In the genomic region with DNA sequence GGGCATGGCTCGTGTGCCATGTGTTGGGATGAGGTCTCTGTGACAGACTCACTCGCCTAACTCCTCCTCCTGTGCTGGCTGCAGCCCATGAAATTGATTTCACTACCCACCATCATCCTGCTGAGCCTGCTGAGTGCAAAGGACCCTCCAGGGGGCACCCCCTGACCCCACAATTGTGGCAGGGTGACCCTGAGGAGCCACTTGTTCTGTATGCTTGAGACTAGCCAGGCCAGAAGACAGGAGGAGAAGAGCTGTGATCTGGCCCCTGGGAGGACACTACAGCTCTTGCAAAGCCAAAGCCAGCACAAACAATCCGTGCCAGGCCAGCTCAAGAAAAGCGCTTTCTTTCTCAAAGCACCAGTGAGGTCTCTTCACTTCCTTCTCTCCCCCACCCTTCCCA, we compare ENCODE assay signal across 16 mouse cellular contexts.
DNase-seq lines count a peak whose midpoint lies in the region; ATAC-seq and TF ChIP-seq lines count a peak whose summit lies in the region.
"Had no signal": no experiment of that assay in that cellular context is flagged by ENCODE, and none has a peak within 500 bp of the region (broad histone marks: within the 10 kb centered on the region; RNA-seq: fewer than 3 reads in every experiment).

No protein-coding gene starts in this region.

- H3K4me3 ChIP-seq in heart, adult 2 months, result no peak overlapping the region
- H3K4me3 ChIP-seq in heart, embryonic 11.5 days (ENCODE audit: low read depth, low read length), result no peak overlapping the region
- H3K4me3 ChIP-seq in neural tube, embryonic 11.5 days (ENCODE audit: low read depth, low read length), result no peak overlapping the region
- no peak overlapping the region for H3K4me3 ChIP-seq in forebrain, embryonic 12.5 days (replicated peaks)
- H3K4me3 ChIP-seq: erythroblast, embryonic 14.5 days; stomach, embryonic 15.5 days had no signal

- no peaks in the 10 kb centered on the region for H3K27me3 ChIP-seq in heart, adult 2 months (ENCODE audit: control insufficient read depth, insufficient read depth, low read length)
- H3K27me3 ChIP-seq in heart, embryonic 11.5 days (ENCODE audit: control insufficient read depth, insufficient read depth, low read length), result no peaks in the 10 kb centered on the region
- no peaks in the 10 kb centered on the region for H3K27me3 ChIP-seq in neural tube, embryonic 11.5 days (ENCODE audit: control insufficient read depth, insufficient read depth, low read length)
- peaks cover 4% of the 10 kb centered on the region; the same call in 1 of the 2 replicates for H3K27me3 ChIP-seq in forebrain, embryonic 12.5 days
- H3K27me3 ChIP-seq: stomach, embryonic 15.5 days had no signal

- intact Hi-C loops in heart, adult 2 months (cut with DNase I), result no loop called here

- no peak overlapping the region for H3K27ac ChIP-seq in heart, adult 2 months
- no peak overlapping the region for H3K27ac ChIP-seq in heart, embryonic 11.5 days (ENCODE audit: low read depth, low read length)
- H3K27ac ChIP-seq in neural tube, embryonic 11.5 days (ENCODE audit: low read depth, low read length), result no peak overlapping the region
- no peak overlapping the region for H3K27ac ChIP-seq in forebrain, embryonic 12.5 days
- H3K27ac ChIP-seq: stomach, embryonic 15.5 days had no signal

- no peaks in the 10 kb centered on the region for H3K36me3 ChIP-seq in heart, adult 2 months (ENCODE audit: control insufficient read depth, insufficient read depth, low read length)
- no peaks in the 10 kb centered on the region for H3K36me3 ChIP-seq in heart, embryonic 11.5 days (ENCODE audit: control insufficient read depth, insufficient read depth, low read length)
- no peaks in the 10 kb centered on the region for H3K36me3 ChIP-seq in neural tube, embryonic 11.5 days (ENCODE audit: control insufficient read depth, insufficient read depth, low read length)
- H3K36me3 ChIP-seq in forebrain, embryonic 12.5 days (replicated peaks), result no peaks in the 10 kb centered on the region
- H3K36me3 ChIP-seq: stomach, embryonic 15.5 days had no signal

- no peaks in the 10 kb centered on the region for H3K79me2 ChIP-seq in heart, adult 2 months (replicated peaks; ENCODE audit: control insufficient read depth, insufficient read depth, low read length)

- no peak for DNase-seq in heart, adult 2 months
- peak; percentile 22 for DNase-seq in neural tube, embryonic 11.5 days (ENCODE audit: low spot score)
- DNase-seq in neural tube, embryonic 10.5 days (ENCODE audit: extremely low spot score, low spot score), result no peak
- peak; percentile 35 to 37 for DNase-seq in thymus, postnatal 36 days
- no peak for DNase-seq in kidney, postnatal 36 days
- DNase-seq: cerebellum, postnatal 36 days; heart, postnatal 10 days; kidney, adult 8-10 months; layer of hippocampus, adult 9-11 months; right cerebral cortex, postnatal 4 days had no signal

- no peaks in the 10 kb centered on the region for H3K9me3 ChIP-seq in heart, embryonic 11.5 days (replicated peaks; ENCODE audit: control insufficient read depth, low read length)
- H3K9me3 ChIP-seq in neural tube, embryonic 11.5 days (ENCODE audit: control insufficient read depth, low read length), result no peaks in the 10 kb centered on the region
- H3K9me3 ChIP-seq in forebrain, embryonic 12.5 days, result no peaks in the 10 kb centered on the region
- H3K9me3 ChIP-seq: stomach, embryonic 15.5 days had no signal

- no peak for ATAC-seq in heart, embryonic 11.5 days (replicated peaks; ENCODE audit: insufficient number of reproducible peaks, low FRiP score, low TSS enrichment)
- ATAC-seq in neural tube, embryonic 11.5 days (ENCODE audit: insufficient read depth, low FRiP score, low TSS enrichment), result no peak
- peak; percentile 45 to 46; a peak in 1 of 4 replicates for ATAC-seq in hematopoietic stem cell, adult 5-6 weeks (replicated peaks in 1 of 2; ENCODE audit: insufficient read depth in 1 of 2, low FRiP score in 2 of 2, low TSS enrichment in 1 of 2, low read depth in 1 of 2, poor library complexity in 2 of 2, severe bottlenecking in 2 of 2)
- ATAC-seq in forebrain, embryonic 12.5 days (ENCODE audit: low FRiP score), result no peak

- no peaks in the 10 kb centered on the region for H3K4me1 ChIP-seq in heart, adult 2 months (ENCODE audit: control insufficient read depth, insufficient read depth, low read length)
- no peaks in the 10 kb centered on the region for H3K4me1 ChIP-seq in heart, embryonic 11.5 days (ENCODE audit: control insufficient read depth, insufficient read depth, low read length)
- no peaks in the 10 kb centered on the region for H3K4me1 ChIP-seq in neural tube, embryonic 11.5 days (ENCODE audit: control insufficient read depth, insufficient read depth, low read length)
- H3K4me1 ChIP-seq in forebrain, embryonic 12.5 days, result peaks cover 3% of the 10 kb centered on the region; the same call in 1 of the 2 replicates
- H3K4me1 ChIP-seq: stomach, embryonic 15.5 days had no signal

- no peak overlapping the region for H3K4me2 ChIP-seq in heart, embryonic 11.5 days
- no peak overlapping the region for H3K4me2 ChIP-seq in neural tube, embryonic 11.5 days (ENCODE audit: low read depth)
- H3K4me2 ChIP-seq in forebrain, embryonic 12.5 days, result no peak overlapping the region
- H3K4me2 ChIP-seq: liver, embryonic 11.5 days; stomach, embryonic 15.5 days had no signal

- TF ChIP-seq EP300 in heart, adult 2 months (IDR thresholded peaks at IDR 0.05; ENCODE audit: insufficient read depth, low read depth, low read length), result no peak

- 0 out of 2 replicates have a peak, but pooled peaks have one; percentile 3 for TF ChIP-seq CTCF in heart, adult 2 months (IDR thresholded peaks at IDR 0.05)

- no peak for TF ChIP-seq POLR2A in heart, adult 2 months (IDR thresholded peaks at IDR 0.05; ENCODE audit: insufficient read depth, low read depth, low read length)

- H3K9ac ChIP-seq in heart, adult 2 months (ENCODE audit: low read depth, low read length), result no peak overlapping the region
- H3K9ac ChIP-seq in heart, embryonic 11.5 days (ENCODE audit: low read depth, low read length), result no peak overlapping the region
- no peak overlapping the region for H3K9ac ChIP-seq in neural tube, embryonic 11.5 days (ENCODE audit: low read length)
- H3K9ac ChIP-seq in forebrain, embryonic 12.5 days, result no peak overlapping the region
- H3K9ac ChIP-seq: stomach, embryonic 15.5 days had no signal

- WGBS in heart, adult 2 months, result 57% methylated on average over 4 of the region's 4 CpGs
- WGBS in heart, embryonic 11.5 days (ENCODE audit: insufficient replicate concordance), result 47% methylated on average over 4 of the region's 4 CpGs
- 43% methylated on average over 4 of the region's 4 CpGs for WGBS in neural tube, embryonic 11.5 days
- 43% methylated on average over 4 of the region's 4 CpGs for WGBS in forebrain, embryonic 12.5 days

Comparison
In these comparisons a context has a peak if more than half of its experiments do, and no peak if none do; other contexts are left out.
1. DNase-seq: peak in neural tube, embryonic 11.5 days (single experiment) and thymus, postnatal 36 days (2 of 2); none in heart, adult 2 months (0 of 2), neural tube, embryonic 10.5 days (single experiment) and kidney, postnatal 36 days (0 of 2).
2. ATAC-seq: peak in hematopoietic stem cell, adult 5-6 weeks (2 of 2); none in heart, embryonic 11.5 days (single experiment), neural tube, embryonic 11.5 days (single experiment) and forebrain, embryonic 12.5 days (single experiment).